Mouse (Mus musculus) lung, postnatal 14 days (tissue): ENCODE results near the gene 2610301B20Rik.
"Not testable (repeated sequence)": the region's sequence is repeated elsewhere in the genome, so short reads cannot be mapped to it uniquely, and the experiment has no call there.

Experiments
- DNase-seq: peaks from one replicate; pipeline ENCODE4 v3.0.0; 2021

Gene 2610301B20Rik

DNA sequence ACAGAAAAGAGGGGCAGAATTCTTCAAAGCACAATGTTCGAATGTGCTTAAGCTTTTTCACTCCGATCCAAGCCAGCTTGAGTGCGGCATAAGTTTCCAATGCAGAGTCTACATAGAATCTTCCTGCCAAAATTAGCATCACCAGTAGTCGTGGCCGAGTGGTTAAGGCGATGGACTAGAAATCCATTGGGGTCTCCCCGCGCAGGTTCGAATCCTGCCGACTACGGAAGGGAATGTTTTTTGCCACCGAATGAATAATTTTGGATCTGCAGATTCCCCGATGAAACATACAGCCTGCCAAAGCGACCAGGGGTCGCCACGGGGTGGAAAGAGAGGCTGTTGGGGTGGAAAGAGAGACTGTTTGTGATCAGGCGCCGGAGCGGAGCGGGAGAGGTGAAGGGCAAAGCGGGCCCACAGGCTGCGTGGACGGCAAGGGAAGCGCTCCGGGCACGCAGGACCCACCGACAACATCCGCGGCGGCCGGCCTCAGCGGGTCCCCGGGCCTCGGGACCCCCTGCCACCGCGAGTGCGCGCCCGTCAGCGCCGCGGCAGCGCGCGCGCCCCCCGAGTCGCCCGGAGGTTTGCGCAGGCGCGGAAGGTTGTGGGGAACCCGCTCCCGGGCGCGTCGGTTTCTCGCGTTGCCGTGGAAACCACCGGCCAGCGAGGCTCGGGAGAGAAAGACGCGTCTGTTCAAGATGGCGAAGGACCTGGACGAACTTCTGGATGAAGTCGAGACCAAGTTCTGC, at the start of gene 2610301B20Rik:
2610301B20Rik (plus strand) TSS at position 579 of the 746 bp plus-strand sequence.
- DNase-seq: peak; percentile 94

DNA sequence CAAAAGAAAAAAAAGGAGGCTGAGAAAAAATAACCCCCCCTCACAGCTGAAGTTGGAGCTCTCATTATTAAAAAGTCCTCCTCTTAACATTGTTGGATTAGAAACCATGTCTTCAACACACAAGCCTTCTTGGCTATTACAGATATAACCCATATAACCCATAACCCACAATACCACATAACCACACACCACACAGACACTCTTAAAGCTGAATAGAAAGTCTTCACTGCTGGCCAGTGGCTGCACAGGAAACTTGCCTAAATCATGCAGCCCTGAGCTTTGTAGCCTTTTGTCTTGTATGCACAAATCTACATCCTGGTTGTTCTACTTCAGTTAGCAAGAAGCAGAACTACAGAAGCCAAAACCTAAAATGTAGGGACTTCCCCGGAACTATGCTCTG, 41.0 kb upstream of the 2610301B20Rik start:
- DNase-seq: no peak

DNA sequence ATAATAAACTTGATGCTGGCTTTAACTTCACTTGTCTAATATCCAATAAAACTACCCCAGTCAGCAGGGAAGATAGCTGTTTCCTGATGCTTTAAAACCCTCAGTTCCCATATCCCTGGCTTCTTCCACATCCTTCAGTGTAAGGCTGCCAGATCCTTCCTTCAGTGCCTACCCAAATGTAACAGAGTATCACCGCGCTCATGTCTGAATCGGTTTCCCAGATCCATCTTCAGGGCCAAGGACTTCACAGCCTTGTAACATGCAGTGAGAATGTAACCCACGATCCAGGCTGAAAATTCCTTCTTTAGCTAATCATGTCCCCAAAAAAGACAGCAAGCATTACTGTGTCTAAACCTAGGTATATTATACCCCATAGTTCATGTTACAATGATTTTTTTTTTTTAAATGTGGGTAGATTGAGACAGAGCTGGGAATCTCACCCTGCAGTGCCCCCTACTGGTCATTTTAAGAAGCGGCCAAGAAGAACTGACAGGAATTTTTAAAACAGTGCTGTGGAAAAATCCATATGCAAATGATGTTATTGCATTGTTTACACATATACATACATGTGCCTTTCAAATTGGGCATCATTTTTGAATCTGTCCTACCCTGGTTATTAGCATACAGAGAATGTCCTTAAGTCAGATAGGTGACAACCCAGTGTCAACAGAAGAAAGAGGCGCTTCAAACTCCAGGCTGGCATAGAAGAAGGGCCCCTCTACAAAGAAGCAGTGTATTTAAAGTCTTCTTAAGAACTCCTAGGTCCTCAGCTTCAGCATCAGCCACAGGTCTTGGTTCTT, 38.8 kb upstream of the 2610301B20Rik start:
- peak; percentile 42 for DNase-seq

- DNase-seq: no peak
Observed at GRCm38 (mm10) chr4:10845848-10846247, 28.4 kb upstream of the 2610301B20Rik start.

GRCm38 (mm10) chr4:10849812-10850211, 24.5 kb upstream of the 2610301B20Rik start:
- no peak for DNase-seq

DNA sequence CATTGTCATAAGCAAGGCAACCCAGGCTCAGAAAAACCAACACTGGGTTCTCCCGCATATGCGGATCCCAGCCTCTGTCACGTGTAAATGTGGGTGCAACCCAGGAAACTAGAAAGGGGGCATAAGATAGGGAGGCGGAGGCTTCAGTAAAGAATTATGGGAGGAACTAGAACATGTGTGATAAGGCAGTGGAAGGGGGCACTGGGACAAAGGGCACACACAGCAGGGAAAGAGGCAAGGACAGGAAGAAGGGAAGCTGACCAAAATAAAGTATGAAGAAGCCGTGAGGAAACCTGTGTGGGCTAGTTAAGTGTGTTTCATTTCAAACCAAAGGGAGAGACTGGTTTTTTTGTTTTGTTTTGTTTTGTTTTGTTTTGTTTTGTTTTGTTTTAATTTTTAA, 23.3 kb upstream of the 2610301B20Rik start:
- no peak for DNase-seq

- no peak for DNase-seq
Observed at GRCm38 (mm10) chr4:10859174-10859573, 15.1 kb upstream of the 2610301B20Rik start.

DNA sequence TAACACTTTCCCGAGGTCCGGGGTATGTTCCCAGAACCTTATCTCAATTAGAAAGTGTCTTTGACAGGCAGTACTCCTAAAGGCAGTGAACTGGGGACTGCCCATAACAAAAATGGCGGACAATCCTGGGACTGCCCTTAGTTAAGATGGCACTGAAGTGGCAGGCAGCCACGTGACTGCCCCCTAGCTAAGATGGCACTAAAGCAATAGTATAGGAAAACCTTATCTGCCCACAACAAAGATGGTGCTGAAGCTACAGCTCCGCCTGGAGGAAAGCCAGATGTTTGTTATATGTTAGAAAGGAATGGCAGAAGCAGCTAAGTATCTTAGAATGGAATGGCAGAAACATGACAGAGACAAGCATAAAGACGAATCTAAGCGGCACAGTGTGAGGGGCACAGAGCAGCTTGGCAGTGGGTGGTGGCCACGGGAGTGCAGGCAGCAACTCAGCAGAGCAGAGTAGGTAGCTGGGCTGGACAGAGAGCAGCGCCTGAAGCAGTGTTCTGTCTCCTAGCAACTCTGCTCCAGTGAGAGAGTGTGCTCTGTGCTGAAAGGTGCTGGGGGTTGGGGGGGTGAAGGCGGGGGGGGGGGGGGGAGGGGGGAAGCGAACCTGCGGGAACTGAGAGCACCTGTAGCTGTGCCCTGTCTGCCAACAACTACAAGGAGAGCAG, 14.3 kb upstream of the 2610301B20Rik start:
- DNase-seq: no peak

GRCm38 (mm10) chr4:10860825-10861224, 13.5 kb upstream of the 2610301B20Rik start:
- no peak for DNase-seq

DNA sequence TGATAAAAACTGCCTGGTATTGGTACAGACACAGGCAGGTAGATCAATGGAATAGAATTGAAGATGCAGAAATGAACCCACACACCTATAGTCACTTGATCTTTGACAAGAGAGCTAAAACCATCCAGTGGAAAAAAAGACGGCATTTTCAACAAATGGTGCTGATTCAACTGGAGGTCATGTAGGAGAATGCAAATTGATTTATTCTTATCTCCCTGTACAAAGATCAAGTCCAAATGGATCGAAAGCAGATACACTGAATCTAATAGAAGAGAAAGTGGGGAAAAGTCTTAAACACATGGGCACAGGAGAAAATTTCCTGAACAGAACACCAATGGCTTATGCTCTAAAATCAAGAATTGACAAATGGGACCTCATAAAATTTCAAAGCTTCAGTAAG, 11.4 kb upstream of the 2610301B20Rik start:
- DNase-seq: not testable (repeated sequence)

DNA sequence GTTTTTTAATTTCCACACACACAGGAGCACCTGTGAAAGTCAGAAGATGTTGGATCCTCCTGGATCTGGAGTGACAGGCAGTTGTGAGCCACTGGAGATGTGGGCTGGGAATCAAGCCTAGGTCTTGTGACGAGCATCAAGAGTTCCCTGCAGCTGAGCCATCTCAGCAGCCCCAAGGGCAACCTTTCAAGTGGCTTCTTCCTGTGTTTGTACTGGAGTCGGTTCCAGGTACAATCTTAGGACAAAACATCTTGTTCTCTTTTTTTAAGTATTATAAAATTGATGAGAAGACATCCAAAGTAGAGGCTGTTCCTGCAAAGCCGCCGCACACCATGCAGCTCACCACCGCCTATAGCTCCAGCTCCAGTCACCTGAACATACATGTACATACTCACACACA, 2.1 kb upstream of the 2610301B20Rik start:
- no peak for DNase-seq

DNA sequence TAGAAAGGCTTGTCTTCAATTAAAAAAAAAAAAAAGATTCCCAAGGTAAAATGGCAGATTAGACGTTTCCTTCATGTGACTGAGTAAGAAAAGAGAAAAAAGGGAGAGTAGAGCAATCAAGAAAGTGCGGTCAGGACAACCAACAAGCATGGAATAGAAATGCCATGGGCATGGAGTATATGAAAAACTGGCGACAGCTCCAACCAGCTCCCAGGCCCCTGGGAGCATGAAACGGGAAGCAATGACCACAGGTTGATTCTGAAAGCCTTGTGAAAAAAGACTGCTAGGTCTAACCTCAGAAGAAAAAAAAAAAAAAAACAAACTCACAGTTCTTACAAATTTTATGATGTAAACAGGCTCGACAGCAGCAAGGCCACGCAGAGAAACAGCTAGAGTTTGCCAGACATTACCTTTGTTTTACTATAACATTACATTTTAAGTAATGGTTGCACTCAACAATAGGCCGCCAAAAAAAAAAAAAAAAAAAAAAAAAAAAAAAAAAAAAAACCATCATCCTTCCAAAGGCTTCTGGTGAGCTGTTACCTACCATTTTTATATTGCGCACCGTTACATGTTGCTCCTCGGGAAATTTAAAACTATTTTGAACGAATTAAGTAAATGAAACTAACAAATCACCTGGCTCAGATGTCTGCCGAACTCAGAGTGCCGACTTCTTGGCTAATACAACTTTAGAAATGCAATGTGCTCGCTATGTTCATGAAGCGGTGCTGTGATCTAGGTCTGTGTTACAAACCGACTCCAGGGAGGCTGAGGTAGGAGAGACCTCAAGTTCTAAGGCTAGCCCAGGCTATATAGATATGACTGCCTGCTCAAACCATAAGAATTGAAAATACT, 1.4 kb upstream of the 2610301B20Rik start:
- DNase-seq: no peak

GRCm38 (mm10) chr4:10873549-10873919, 764 bp upstream of the 2610301B20Rik start:
- DNase-seq: no peak

DNA sequence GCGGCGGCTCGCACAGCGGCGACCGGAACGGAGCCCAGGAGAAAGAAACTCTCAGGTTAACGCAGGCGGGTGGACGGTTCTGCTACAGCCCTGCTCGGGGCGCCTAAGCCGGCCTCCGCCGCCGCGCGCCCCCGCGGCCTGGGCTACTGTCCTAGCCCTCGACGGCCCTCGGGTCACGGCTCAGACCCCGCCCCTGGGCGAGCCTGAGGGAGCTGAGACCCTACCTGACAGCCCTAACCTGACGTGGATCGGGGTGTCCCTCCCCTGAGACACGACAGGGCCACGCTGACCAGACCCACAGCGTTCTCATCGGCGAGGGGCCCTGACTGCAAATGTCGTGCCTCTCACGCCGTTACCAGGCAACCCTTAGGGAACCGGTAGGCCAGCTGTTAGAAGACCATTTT, 422 bp downstream of the 2610301B20Rik start:
- peak; percentile 46 for DNase-seq

GRCm38 (mm10) chr4:10875407-10875806, 1.1 kb downstream of the 2610301B20Rik start:
- no peak for DNase-seq

DNA sequence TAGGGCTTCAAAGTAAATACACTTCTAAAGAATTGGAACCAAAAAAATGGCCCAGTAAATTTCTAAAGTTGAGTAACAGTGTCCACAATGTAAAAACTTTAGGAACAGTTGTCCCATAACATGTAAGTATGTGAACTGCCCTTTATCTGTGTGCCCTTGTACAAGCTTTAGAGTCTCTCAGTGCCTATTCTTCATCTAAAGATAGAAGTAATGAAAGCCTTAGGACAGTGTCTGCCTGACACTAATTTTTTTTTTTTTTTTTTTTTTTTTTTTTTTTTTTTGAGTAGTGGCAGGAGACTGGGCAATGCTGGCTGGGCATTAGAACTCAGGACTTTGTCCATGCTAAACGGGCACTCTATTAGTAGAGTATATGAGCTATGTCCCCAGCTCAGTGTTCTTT, 2.8 kb downstream of the 2610301B20Rik start:
- DNase-seq: no peak

GRCm38 (mm10) chr4:10883740-10884408, 9.6 kb downstream of the 2610301B20Rik start:
- DNase-seq: peak; percentile 51

GRCm38 (mm10) chr4:10888835-10889234, 14.5 kb downstream of the 2610301B20Rik start:
- DNase-seq: no peak

DNA sequence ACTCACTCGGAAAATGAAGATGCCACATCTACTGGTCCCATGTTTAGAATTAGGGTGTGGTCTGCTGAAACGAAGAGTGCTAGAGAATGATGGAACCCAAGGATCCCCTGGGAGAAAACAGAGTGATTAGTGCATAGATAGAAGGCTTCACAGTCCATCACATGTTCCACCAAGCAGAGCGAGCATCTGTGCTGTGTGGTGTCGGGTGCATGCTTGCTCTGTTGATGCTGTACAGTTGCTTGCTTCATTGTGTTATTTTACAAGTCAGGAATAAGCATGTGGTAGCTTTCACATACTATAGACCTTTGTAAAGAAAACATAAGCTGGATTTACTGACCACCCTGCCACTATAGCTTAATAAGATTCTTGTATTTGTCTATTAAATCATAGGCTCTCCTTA, 22.0 kb downstream of the 2610301B20Rik start:
- DNase-seq: no peak

GRCm38 (mm10) chr4:10896859-10897258, 22.6 kb downstream of the 2610301B20Rik start:
- peak; percentile 34 for DNase-seq

- DNase-seq: no peak
Observed at GRCm38 (mm10) chr4:10905234-10905801, 31.0 kb downstream of the 2610301B20Rik start.

DNA sequence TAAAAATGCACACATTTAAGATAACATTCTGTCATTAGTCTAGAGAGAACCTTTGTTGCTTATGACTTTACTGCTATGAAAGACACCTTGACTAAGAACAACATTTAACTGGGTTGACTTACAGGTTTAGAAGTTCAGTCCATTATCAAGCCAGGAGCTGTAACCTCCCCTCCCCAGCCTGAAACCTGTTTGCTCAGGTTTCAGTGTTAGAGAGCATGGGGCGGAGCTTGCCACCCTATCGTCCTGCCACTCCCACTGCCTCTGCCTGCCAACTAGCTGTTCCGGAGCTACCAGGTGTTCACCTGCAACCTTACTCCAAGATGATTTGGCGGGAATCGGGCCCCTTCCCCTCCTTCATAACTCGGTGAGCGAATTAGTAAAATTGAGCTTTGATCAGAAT, 37.1 kb downstream of the 2610301B20Rik start:
- peak; percentile 27 for DNase-seq
